Comparison of ENCODE assay signal across 15 mouse cellular contexts in genomic region chr3:41602933-41603332, GRCm38 (mm10). TPM values are rescaled to one million over a fixed set of nuclear protein-coding genes. Genes with fewer than 3 reads are reported as not detected.
DNase-seq lines count a peak whose midpoint lies in the region; ATAC-seq and TF ChIP-seq lines count a peak whose summit lies in the region.
"Had no signal": no experiment of that assay in that cellular context is flagged by ENCODE, and none has a peak within 500 bp of the region (broad histone marks: within the 10 kb centered on the region; RNA-seq: fewer than 3 reads in every experiment).

No protein-coding gene starts in this region.

- no peak for TF ChIP-seq CTCF in gastrocnemius, adult 2 months (IDR thresholded peaks at IDR 0.05)
- TF ChIP-seq CTCF in embryonic fibroblast, embryonic 13.5 days (IDR thresholded peaks at IDR 0.05; ENCODE audit: borderline replicate concordance, insufficient read depth, low read length) = no peak

- no peak overlapping the region for H3K4me2 ChIP-seq in kidney, embryonic 14.5 days (replicated peaks; ENCODE audit: low read depth, low read length)
- H3K4me2 ChIP-seq in midbrain, embryonic 15.5 days = no peak overlapping the region

- 0 out of 2 replicates have a peak, but pooled peaks cover 4% of the 10 kb centered on the region for H3K4me1 ChIP-seq in kidney, embryonic 14.5 days (ENCODE audit: control insufficient read depth, insufficient read depth, low read length)
- H3K4me1 ChIP-seq in embryonic fibroblast, embryonic 13.5 days (ENCODE audit: control insufficient read depth, insufficient read depth, low read length) = peaks cover 15% of the 10 kb centered on the region
- H3K4me1 ChIP-seq in midbrain, embryonic 15.5 days = peaks cover 21% of the 10 kb centered on the region

- no peak overlapping the region for H3K4me3 ChIP-seq in gastrocnemius, adult 2 months
- no peak overlapping the region for H3K4me3 ChIP-seq in kidney, embryonic 14.5 days (ENCODE audit: low read length)
- H3K4me3 ChIP-seq in embryonic fibroblast, embryonic 13.5 days (ENCODE audit: insufficient read depth, low read length) = no peak overlapping the region
- no peak overlapping the region for H3K4me3 ChIP-seq in midbrain, embryonic 15.5 days
- H3K4me3 ChIP-seq: erythroblast, embryonic 14.5 days; megakaryocyte, embryonic 14.5 days had no signal

- H3K27me3 ChIP-seq in kidney, embryonic 14.5 days (ENCODE audit: control insufficient read depth, insufficient read depth, low read length) = no peaks in the 10 kb centered on the region
- no peaks in the 10 kb centered on the region for H3K27me3 ChIP-seq in midbrain, embryonic 15.5 days (replicated peaks)
- H3K27me3 ChIP-seq: megakaryocyte, embryonic 14.5 days; Patski had no signal

- peaks cover 33% of the 10 kb centered on the region for H3K36me3 ChIP-seq in kidney, embryonic 14.5 days (ENCODE audit: control insufficient read depth, insufficient read depth, low read length)
- no peaks in the 10 kb centered on the region for H3K36me3 ChIP-seq in midbrain, embryonic 15.5 days (replicated peaks)

- intact Hi-C loops in gastrocnemius, adult 2 months (cut with DNase I) = no loop called here

- H3K9me3 ChIP-seq in kidney, embryonic 14.5 days (ENCODE audit: control insufficient read depth, low read length) = no peaks in the 10 kb centered on the region
- H3K9me3 ChIP-seq in midbrain, embryonic 15.5 days = no peaks in the 10 kb centered on the region
- H3K9me3 ChIP-seq: megakaryocyte, embryonic 14.5 days had no signal

- H3K9ac ChIP-seq in kidney, embryonic 14.5 days (ENCODE audit: low read depth, low read length) = no peak overlapping the region
- no peak overlapping the region for H3K9ac ChIP-seq in midbrain, embryonic 15.5 days

- H3K27ac ChIP-seq in gastrocnemius, adult 2 months = peak overlapping the region; percentile 57
- H3K27ac ChIP-seq in kidney, embryonic 14.5 days (ENCODE audit: low read depth, low read length) = no peak overlapping the region
- peak overlapping the region; percentile 62 for H3K27ac ChIP-seq in embryonic fibroblast, embryonic 13.5 days (ENCODE audit: insufficient read depth, low read length)
- H3K27ac ChIP-seq in midbrain, embryonic 15.5 days = peak overlapping the region; percentile 55

- ATAC-seq in kidney, embryonic 14.5 days (ENCODE audit: low FRiP score, low TSS enrichment) = no peak
- peak; percentile 6; the same call in 1 of the 2 replicates for ATAC-seq in midbrain, embryonic 15.5 days (replicated peaks)
- ATAC-seq: Patski had no signal

- DNase-seq in gastrocnemius, adult 2 months = no peak
- DNase-seq in gastrocnemius, postnatal 10 days = no peak
- peak; percentile 7 to 32 for DNase-seq in kidney, postnatal 36 days
- no peak for DNase-seq in adipocyte (ENCODE audit: low spot score)
- DNase-seq in lung, postnatal 25 days (ENCODE audit: low spot score) = no peak
- DNase-seq: adrenal gland, postnatal 14 days; gastrocnemius, postnatal 14 days; lung, adult 18-20 months; right cerebral cortex, postnatal 4 days had no signal

- TF ChIP-seq POLR2A in embryonic fibroblast, embryonic 13.5 days (IDR thresholded peaks at IDR 0.05; ENCODE audit: low read depth, low read length) = no peak

- 49% methylated on average over 10 of the region's 10 CpGs for WGBS in kidney, embryonic 14.5 days
- 38% methylated on average over 10 of the region's 10 CpGs for WGBS in midbrain, embryonic 15.5 days

RNA-seq across cellular contexts. Expression of gene Jade1, which starts 47.4 kb away (rescaled TPM):
- 10 to 100 TPM; 17.5 to 24.2 TPM for total RNA-seq in gastrocnemius, adult 2 months (2021)
- total RNA-seq in gastrocnemius, postnatal 10 days (2021) = 10 to 100 TPM; 26.0 to 31.1 TPM
- polyA plus RNA-seq in kidney, embryonic 14.5 days (2014; fragmentation: Nextera tagmentation; extraction: Ambion mirVana) = 14.6 and 22.1 TPM in 2 replicates
- 37.0 and 56.8 TPM in 2 replicates for polyA plus RNA-seq in embryonic fibroblast, embryonic 13.5 days (2011; ENCODE audit: insufficient read length, low read depth, missing spikeins)
- 13.8 and 14.0 TPM in 2 replicates for polyA plus RNA-seq in midbrain, embryonic 15.5 days (2015; fragmentation: Nextera tagmentation; extraction: Ambion mirVana)

Comparison
In these comparisons a context has a peak if more than half of its experiments do, and no peak if none do; other contexts are left out.
1. DNase-seq: peak in kidney, postnatal 36 days (2 of 2); none in gastrocnemius, adult 2 months (single experiment), gastrocnemius, postnatal 10 days (single experiment), adipocyte (single experiment) and lung, postnatal 25 days (single experiment).